Mouse (Mus musculus) embryonic facial prominence, embryonic 12.5 days (tissue): ENCODE results near the gene Olfr1355. TPM values are rescaled to one million over a fixed set of nuclear protein-coding genes. Genes with fewer than 3 reads are reported as not detected.
"Not testable (repeated sequence)": the region's sequence is repeated elsewhere in the genome, so short reads cannot be mapped to it uniquely, and the experiment has no call there.

Experiments
- ATAC-seq: fragments of 200-750 bp; cut with Nextera tagmentation; 2 replicates; pipeline ENCODE4 v1.8.0; 2017; ENCODE audit not compliant: insufficient number of reproducible peaks, insufficient read depth, low FRiP score, low TSS enrichment
- H3K27ac ChIP-seq: fragments of 300-500 bp; sonication (generic); 2 replicates; pipeline ENCODE4 v1.5.1; 2016; ENCODE audit warnings: mild to moderate bottlenecking
- H3K27me3 ChIP-seq: fragments of 300-500 bp; sonication (generic); 2 replicates; pipeline ENCODE4 v1.6.1; 2016; ENCODE audit warnings: mild to moderate bottlenecking, moderate library complexity
- H3K36me3 ChIP-seq: fragments of 300-500 bp; sonication (generic); 2 replicates; pipeline ENCODE4 v1.6.1; 2016; ENCODE audit warnings: mild to moderate bottlenecking
- H3K4me1 ChIP-seq: fragments of 300-500 bp; sonication (generic); 2 replicates; pipeline ENCODE4 v1.6.1; 2016
- H3K4me2 ChIP-seq: fragments of 300-500 bp; sonication (generic); replicated peaks from 2 replicates; pipeline ENCODE4 v1.6.1; 2016; ENCODE audit warnings: mild to moderate bottlenecking, moderate library complexity
- H3K4me3 ChIP-seq: fragments of 300-500 bp; sonication (generic); 2 replicates; pipeline ENCODE4 v1.5.1; 2016; ENCODE audit warnings: mild to moderate bottlenecking
- H3K9ac ChIP-seq: fragments of 300-500 bp; sonication (generic); 2 replicates; pipeline ENCODE4 v1.6.1; 2016; ENCODE audit warnings: mild to moderate bottlenecking, moderate library complexity
- H3K9me3 ChIP-seq: fragments of 300-500 bp; sonication (generic); 2 replicates; pipeline ENCODE4 v1.6.1; 2016; ENCODE audit warnings: mild to moderate bottlenecking, moderate library complexity
- WGBS: fragments of 180-500 bp; shearing (Covaris S2); methylation state at CpG from one replicate; pipeline ENCODE4 v1.1.7; 2016; 5-methylcytosine and 5-hydroxymethylcytosine counted together
- polyA plus RNA-seq: library from polyadenylated mRNA; unstranded; fragments of >200 nt; fragmentation: Nextera tagmentation; extraction: Ambion mirVana; gene quantifications from 2 replicates; pipeline ENCODE4 v1.2.1, GENCODE M21; 2016

Gene Olfr1355
- polyA plus RNA-seq = not detected in 2 replicates

DNA sequence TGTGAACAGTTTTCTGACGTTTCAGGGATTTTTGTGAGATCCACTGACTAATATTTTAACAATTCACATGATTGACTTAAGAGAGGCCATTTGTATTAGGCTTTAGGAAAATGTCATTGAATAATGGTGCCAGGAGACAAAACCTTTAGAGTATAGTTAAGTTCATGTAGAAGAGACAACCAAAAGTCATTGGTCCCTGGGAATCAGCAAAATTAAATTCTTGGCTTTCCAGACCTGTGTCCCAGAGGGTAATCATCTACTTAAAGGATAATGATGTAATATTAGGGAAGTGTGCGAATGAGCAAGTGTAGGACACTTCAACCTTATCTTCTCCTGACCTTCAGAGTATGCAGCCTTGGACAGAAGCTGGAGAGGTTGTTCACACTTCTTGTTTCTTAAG lies at the start of gene Olfr1355:
TSS of gene Olfr1355 (plus strand) at position 301 of the 400 bp plus-strand sequence.
- H3K27me3 ChIP-seq = no peaks in the 10 kb centered on the region
- 69% methylated on average over 2 of the region's 2 CpGs for WGBS

DNA sequence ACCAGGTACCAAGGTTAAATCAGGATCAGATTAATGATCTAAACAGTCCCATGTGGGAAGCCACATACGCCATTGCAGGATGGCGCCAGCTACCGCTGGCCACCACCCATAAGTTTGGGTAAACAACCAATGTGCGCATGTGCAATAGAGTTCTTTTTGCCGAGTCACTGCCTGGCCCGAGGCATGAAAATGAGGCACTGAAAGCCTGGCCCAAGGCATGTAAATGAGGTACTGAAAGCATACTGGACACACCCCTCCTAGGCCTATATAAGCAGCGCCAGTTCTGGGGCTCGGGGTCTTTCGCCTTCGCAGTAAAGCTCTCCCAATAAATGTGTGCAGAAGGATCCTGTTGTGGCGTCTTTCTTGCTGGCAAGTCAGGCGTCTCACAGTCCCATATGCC lies 34.9 kb upstream of the Olfr1355 start:
- H3K4me1 ChIP-seq, H3K36me3 ChIP-seq, H3K4me3 ChIP-seq, H3K9me3 ChIP-seq, H3K27me3 ChIP-seq, H3K27ac ChIP-seq, H3K9ac ChIP-seq, ATAC-seq, H3K4me2 ChIP-seq: not testable (repeated sequence)
- WGBS = 87% methylated on average over 12 of the region's 12 CpGs

More for the DNA sequence above, at the start of gene Olfr1355:
- no peak for ATAC-seq
- Histone ChIP-seq H3K9me3 (peaks cover 6% of the 10 kb centered on the region; the same call in 1 of the 2 replicates), H3K4me2 (no peak within 1 kb of the TSS), H3K27ac (no peak within 1 kb of the TSS), H3K4me1 (no peaks in the 10 kb centered on the region), H3K36me3 (no peaks in the 10 kb centered on the region), H3K4me3 (no peak within 1 kb of the TSS), H3K9ac (no peak within 1 kb of the TSS)

DNA sequence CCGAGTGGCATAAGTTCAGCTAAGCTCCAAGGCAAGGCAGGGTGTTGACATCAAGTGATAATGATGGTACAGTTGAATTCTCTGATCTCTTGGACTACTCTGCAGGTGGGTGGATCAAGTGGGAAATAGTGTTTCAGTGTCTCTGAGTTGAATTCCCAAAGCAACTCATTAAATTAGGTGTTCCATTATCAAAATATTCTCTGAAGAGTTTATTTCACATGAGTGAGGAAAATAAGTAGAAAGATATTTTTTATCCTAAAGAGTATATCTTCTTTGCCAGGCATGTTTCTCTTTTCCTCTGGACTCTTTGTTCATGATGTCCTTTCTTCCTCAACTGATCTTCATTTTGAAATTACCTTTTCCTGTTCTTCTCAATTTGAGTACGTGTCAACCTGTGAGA lies 23.3 kb upstream of the Olfr1355 start, which contains the start of gene Olfr1356:
TSS of gene Olfr1356 (minus strand) at position 101 of the 400 bp plus-strand sequence.
- H3K4me3 ChIP-seq = no peak within 1 kb of the TSS
- no peaks in the 10 kb centered on the region for H3K4me1 ChIP-seq
- no peak within 1 kb of the TSS for H3K4me2 ChIP-seq
- no peaks in the 10 kb centered on the region; the same call in 1 of the 2 replicates for H3K9me3 ChIP-seq
- no peak within 1 kb of the TSS for H3K9ac ChIP-seq
- H3K36me3 ChIP-seq = no peaks in the 10 kb centered on the region
- H3K27ac ChIP-seq = no peak within 1 kb of the TSS
- no peak for ATAC-seq
- WGBS = 79% methylated on average over 2 of the region's 2 CpGs
- no peaks in the 10 kb centered on the region for H3K27me3 ChIP-seq

DNA sequence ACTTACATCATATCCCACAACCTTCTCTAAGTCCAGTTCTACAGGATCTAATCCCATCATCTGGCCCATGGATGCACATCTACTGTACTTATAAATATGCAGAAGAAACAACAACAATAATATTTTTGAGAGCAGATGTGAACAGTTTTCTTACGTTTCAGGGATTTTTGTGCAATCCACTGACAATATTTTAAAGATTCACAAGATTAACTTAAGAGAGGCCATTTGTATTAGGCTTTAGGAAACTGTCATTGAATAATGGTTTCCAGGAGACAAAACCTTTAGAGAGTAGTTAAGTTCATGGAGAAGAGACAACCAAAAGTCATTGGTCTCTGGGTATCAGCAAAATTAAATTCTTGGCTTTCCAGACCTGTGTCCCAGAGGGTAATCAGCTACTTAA lies 37.5 kb downstream of the Olfr1355 start, which contains the start of gene Olfr1354:
TSS of gene Olfr1354 (plus strand) at position 301 of the 400 bp plus-strand sequence.
- not testable (repeated sequence) for ATAC-seq, H3K4me1 ChIP-seq, H3K27ac ChIP-seq, H3K9ac ChIP-seq, H3K4me3 ChIP-seq, H3K36me3 ChIP-seq, H3K9me3 ChIP-seq, H3K4me2 ChIP-seq, H3K27me3 ChIP-seq
- 80% methylated on average over 1 of the region's 1 CpGs for WGBS

Other genes with a start within 250 kb of the Olfr1355 start
- not detected in 2 replicates for gene Casp14, start 157.2 kb upstream of the Olfr1355 start, polyA plus RNA-seq
- 0.22 TPM in 1 of 2 replicates, not detected in the other for gene Ccdc105, start 122.5 kb upstream of the Olfr1355 start, polyA plus RNA-seq
- gene Slc1a6, start 95.0 kb upstream of the Olfr1355 start, polyA plus RNA-seq = 2.1 TPM in 2 replicates
- not detected in 2 replicates for gene Olfr1356, start 23.4 kb upstream of the Olfr1355 start, polyA plus RNA-seq
- gene Olfr1354, start 37.6 kb downstream of the Olfr1355 start, polyA plus RNA-seq = not detected in 2 replicates
- gene Olfr8, start 75.1 kb downstream of the Olfr1355 start, polyA plus RNA-seq = not detected in 2 replicates
- gene Olfr1353, start 87.8 kb downstream of the Olfr1355 start, polyA plus RNA-seq = not detected in 2 replicates
- not detected in 2 replicates for gene Olfr1352, start 105.5 kb downstream of the Olfr1355 start, polyA plus RNA-seq
- gene Olfr1351, start 136.9 kb downstream of the Olfr1355 start, polyA plus RNA-seq = not detected in 2 replicates
- gene Olfr57, start 153.2 kb downstream of the Olfr1355 start, polyA plus RNA-seq = 0.14 TPM in 1 of 2 replicates, not detected in the other
- gene 2610008E11Rik, start 222.1 kb downstream of the Olfr1355 start, polyA plus RNA-seq = 45.3 and 48.9 TPM in 2 replicates